Mouse (Mus musculus): ENCODE results near the gene Lama4. TPM values are rescaled to one million over a fixed set of nuclear protein-coding genes. Genes with fewer than 3 reads are reported as not detected.
A peak's percentile ranks its signal among the peaks of the same experiment; 100 is the strongest.

The Lama4 gene
- total and polyA plus RNA-seq, 2 experiments from 2014 or later = 16.7 to 19.9 TPM

GRCm38 (mm10) chr10:39045111-39045510 lies 79.8 kb downstream of the Lama4 start:
- Histone ChIP-seq H3K36me3 (ENCODE audit: insufficient read depth, low read length) (no peaks in the 10 kb centered on the region), H3K4me2 (ENCODE audit: low read depth, low read length) (no peak overlapping the region), H3K4me3 (ENCODE audit: low read length) (no peak overlapping the region), H3K4me1 (ENCODE audit: insufficient read depth, low read length) (no peaks in the 10 kb centered on the region), H3K9me3 (ENCODE audit: low read length) (no peaks in the 10 kb centered on the region), H3K27ac (no peak overlapping the region), H3K9ac (replicated peaks; ENCODE audit: low read length) (no peak overlapping the region), H3K27me3 (ENCODE audit: insufficient read depth, low read length) (no peaks in the 10 kb centered on the region)
- DNase-seq (ENCODE audit: low spot score) (no peak), ATAC-seq (no peak)
- no peak for TF ChIP-seq CTCF (IDR thresholded peaks at IDR 0.05; ENCODE audit: low read depth)
- 81% methylated on average over 1 of the region's 1 CpGs for WGBS

- ATAC-seq (no peak), DNase-seq (ENCODE audit: low spot score) (no peak)
- Histone ChIP-seq H3K4me2 (ENCODE audit: low read depth, low read length) (no peak overlapping the region), H3K9me3 (ENCODE audit: low read length) (no peaks in the 10 kb centered on the region), H3K27ac (no peak overlapping the region), H3K36me3 (ENCODE audit: insufficient read depth, low read length) (no peaks in the 10 kb centered on the region; the same call in 1 of the 2 replicates), H3K4me1 (ENCODE audit: insufficient read depth, low read length) (no peaks in the 10 kb centered on the region), H3K27me3 (ENCODE audit: insufficient read depth, low read length) (no peaks in the 10 kb centered on the region), H3K9ac (replicated peaks; ENCODE audit: low read length) (no peak overlapping the region), H3K4me3 (ENCODE audit: low read length) (no peak overlapping the region)
- 41% methylated on average over 10 of the region's 10 CpGs for WGBS
- TF ChIP-seq CTCF (IDR thresholded peaks at IDR 0.05; ENCODE audit: low read depth) = no peak
Measured at GRCm38 (mm10) chr10:39047775-39048174, 82.5 kb downstream of the Lama4 start.

- Histone ChIP-seq H3K36me3 (ENCODE audit: insufficient read depth, low read length) (no peaks in the 10 kb centered on the region; the same call in 1 of the 2 replicates), H3K4me3 (ENCODE audit: low read length) (no peak overlapping the region), H3K9me3 (ENCODE audit: low read length) (no peaks in the 10 kb centered on the region), H3K27ac (no peak overlapping the region), H3K27me3 (ENCODE audit: insufficient read depth, low read length) (no peaks in the 10 kb centered on the region), H3K4me1 (ENCODE audit: insufficient read depth, low read length) (no peaks in the 10 kb centered on the region), H3K4me2 (ENCODE audit: low read depth, low read length) (no peak overlapping the region), H3K9ac (replicated peaks; ENCODE audit: low read length) (no peak overlapping the region)
- no peak for ATAC-seq
- DNase-seq (ENCODE audit: low spot score) = no peak
- 76% methylated on average over 8 of the region's 8 CpGs for WGBS
- TF ChIP-seq CTCF (IDR thresholded peaks at IDR 0.05; ENCODE audit: low read depth) = no peak
Measured at GRCm38 (mm10) chr10:39049581-39050294, 84.4 kb downstream of the Lama4 start.

- H3K4me1 ChIP-seq (ENCODE audit: insufficient read depth, low read length) = no peaks in the 10 kb centered on the region
- no peak for TF ChIP-seq CTCF (IDR thresholded peaks at IDR 0.05; ENCODE audit: low read depth)
- no peaks in the 10 kb centered on the region for H3K27me3 ChIP-seq (ENCODE audit: insufficient read depth, low read length)
- no peak overlapping the region for H3K4me3 ChIP-seq (ENCODE audit: low read length)
- 92% methylated on average over 5 of the region's 5 CpGs for WGBS
- H3K4me2 ChIP-seq (ENCODE audit: low read depth, low read length) = no peak overlapping the region
- H3K27ac ChIP-seq = no peak overlapping the region
- ATAC-seq = no peak
- H3K9ac ChIP-seq (replicated peaks; ENCODE audit: low read length) = no peak overlapping the region
- H3K36me3 ChIP-seq (ENCODE audit: insufficient read depth, low read length) = no peaks in the 10 kb centered on the region; the same call in 1 of the 2 replicates
- no peaks in the 10 kb centered on the region for H3K9me3 ChIP-seq (ENCODE audit: low read length)
- no peak for DNase-seq (ENCODE audit: low spot score)
Measured at GRCm38 (mm10) chr10:39056050-39056449, 90.7 kb downstream of the Lama4 start.

GRCm38 (mm10) chr10:39064732-39065131 lies 99.4 kb downstream of the Lama4 start:
- 92% methylated on average over 5 of the region's 5 CpGs for WGBS

GRCm38 (mm10) chr10:39065449-39065848 lies 100.1 kb downstream of the Lama4 start:
- Histone ChIP-seq H3K4me1 (ENCODE audit: insufficient read depth, low read length) (no peaks in the 10 kb centered on the region), H3K4me2 (ENCODE audit: low read depth, low read length) (no peak overlapping the region), H3K27ac (no peak overlapping the region), H3K27me3 (ENCODE audit: insufficient read depth, low read length) (no peaks in the 10 kb centered on the region), H3K4me3 (ENCODE audit: low read length) (no peak overlapping the region), H3K9me3 (ENCODE audit: low read length) (no peaks in the 10 kb centered on the region), H3K9ac (replicated peaks; ENCODE audit: low read length) (no peak overlapping the region), H3K36me3 (ENCODE audit: insufficient read depth, low read length) (no peaks in the 10 kb centered on the region)
- WGBS = 67% methylated on average over 3 of the region's 3 CpGs
- DNase-seq (ENCODE audit: low spot score) = no peak
- no peak for ATAC-seq
- no peak for TF ChIP-seq CTCF (IDR thresholded peaks at IDR 0.05; ENCODE audit: low read depth)

More at GRCm38 (mm10) chr10:39064732-39065131, 99.4 kb downstream of the Lama4 start:
- Histone ChIP-seq H3K9ac (replicated peaks; ENCODE audit: low read length) (no peak overlapping the region), H3K36me3 (ENCODE audit: insufficient read depth, low read length) (no peaks in the 10 kb centered on the region), H3K4me3 (ENCODE audit: low read length) (no peak overlapping the region), H3K27me3 (ENCODE audit: insufficient read depth, low read length) (no peaks in the 10 kb centered on the region), H3K4me1 (ENCODE audit: insufficient read depth, low read length) (no peaks in the 10 kb centered on the region), H3K27ac (no peak overlapping the region), H3K9me3 (ENCODE audit: low read length) (no peaks in the 10 kb centered on the region), H3K4me2 (ENCODE audit: low read depth, low read length) (no peak overlapping the region)
- DNase-seq (ENCODE audit: low spot score) (peak; percentile 42), ATAC-seq (no peak)
- TF ChIP-seq CTCF (IDR thresholded peaks at IDR 0.05; ENCODE audit: low read depth) = peak; percentile 68

GRCm38 (mm10) chr10:39066061-39066460 lies 100.7 kb downstream of the Lama4 start:
- no peak for DNase-seq (ENCODE audit: low spot score)
- WGBS = 92% methylated on average over 4 of the region's 4 CpGs

More at GRCm38 (mm10) chr10:39066061-39066460, 100.7 kb downstream of the Lama4 start:
- TF ChIP-seq CTCF (IDR thresholded peaks at IDR 0.05; ENCODE audit: low read depth) = no peak
- Histone ChIP-seq H3K4me1 (ENCODE audit: insufficient read depth, low read length) (no peaks in the 10 kb centered on the region), H3K9me3 (ENCODE audit: low read length) (no peaks in the 10 kb centered on the region), H3K4me2 (ENCODE audit: low read depth, low read length) (no peak overlapping the region), H3K27me3 (ENCODE audit: insufficient read depth, low read length) (no peaks in the 10 kb centered on the region), H3K27ac (no peak overlapping the region), H3K36me3 (ENCODE audit: insufficient read depth, low read length) (no peaks in the 10 kb centered on the region), H3K9ac (replicated peaks; ENCODE audit: low read length) (no peak overlapping the region), H3K4me3 (ENCODE audit: low read length) (no peak overlapping the region)
- no peak for ATAC-seq
